Mouse (Mus musculus) stomach, embryonic 15.5 days (tissue): ENCODE results near the gene Stard3nl. TPM values are rescaled to one million over a fixed set of nuclear protein-coding genes. Genes with fewer than 3 reads are reported as not detected.

ENCODE experiments used
- ATAC-seq: fragments of 200-750 bp; cut with Nextera tagmentation; 2 replicates; pipeline ENCODE4 v1.8.0; 2017; ENCODE audit warnings: low read depth, moderate number of reproducible peaks, moderate TSS enrichment; ENCODE audit not compliant: insufficient read depth, low FRiP score
- H3K27ac ChIP-seq: fragments of 300-500 bp; sonication (generic); 2 replicates; pipeline ENCODE4 v1.5.1; 2015; ENCODE audit warnings: mild to moderate bottlenecking, inconsistent platforms
- H3K27me3 ChIP-seq: fragments of 300-500 bp; sonication (generic); replicated peaks from 2 replicates; pipeline ENCODE4 v1.6.1; 2015; ENCODE audit warnings: inconsistent platforms
- H3K36me3 ChIP-seq: fragments of 300-500 bp; sonication (generic); 2 replicates; pipeline ENCODE4 v1.6.1; 2015; ENCODE audit warnings: inconsistent platforms
- H3K4me1 ChIP-seq: fragments of 300-500 bp; sonication (generic); 2 replicates; pipeline ENCODE4 v1.6.1; 2015; ENCODE audit warnings: inconsistent platforms
- H3K4me2 ChIP-seq: fragments of 300-500 bp; sonication (generic); 2 replicates; pipeline ENCODE4 v1.6.1; 2015; ENCODE audit warnings: mild to moderate bottlenecking, inconsistent platforms
- H3K4me3 ChIP-seq: fragments of 300-500 bp; sonication (generic); replicated peaks from 2 replicates; pipeline ENCODE4 v1.5.1; 2015; ENCODE audit warnings: inconsistent platforms
- H3K9ac ChIP-seq: fragments of 300-500 bp; sonication (generic); 2 replicates; pipeline ENCODE4 v1.6.1; 2015; ENCODE audit warnings: inconsistent platforms
- H3K9me3 ChIP-seq: fragments of 300-500 bp; sonication (generic); 2 replicates; pipeline ENCODE4 v1.6.1; 2016; ENCODE audit warnings: inconsistent platforms
- WGBS: fragments of 180-500 bp; shearing (Covaris S2); methylation state at CpG from one replicate; pipeline ENCODE4 v1.1.7; 2015; 5-methylcytosine and 5-hydroxymethylcytosine counted together
- polyA plus RNA-seq: library from polyadenylated mRNA; unstranded; fragments of >200 nt; fragmentation: Nextera tagmentation; extraction: Ambion mirVana; gene quantifications from 2 replicates; pipeline ENCODE4 v1.2.1, GENCODE M21; 2015

Stard3nl gene
- polyA plus RNA-seq, 1 experiment from 2014 or later = 94.8 TPM

DNA sequence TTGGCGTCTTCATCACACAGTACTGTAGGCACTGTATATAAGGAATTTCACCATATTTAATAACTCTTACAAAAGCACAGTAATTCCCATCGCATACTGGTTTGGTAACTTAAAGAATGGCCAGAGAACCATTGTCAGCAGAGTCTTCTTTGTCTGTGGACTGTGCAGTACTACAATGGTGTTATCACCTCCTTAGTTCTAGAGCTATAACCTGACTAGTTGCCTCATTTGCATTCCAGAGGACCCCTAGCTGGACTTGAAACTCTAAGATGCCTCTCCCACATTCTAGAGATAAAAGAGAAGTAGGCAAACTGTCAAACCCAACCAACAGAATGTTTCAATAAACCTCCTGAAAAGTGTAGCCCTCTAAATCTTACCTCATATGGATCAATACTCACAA is 12.4 kb upstream of the Stard3nl start:
- Histone ChIP-seq H3K27me3 (no peaks in the 10 kb centered on the region), H3K4me3 (no peak overlapping the region), H3K4me2 (no peak overlapping the region), H3K4me1 (no peaks in the 10 kb centered on the region), H3K9me3 (no peaks in the 10 kb centered on the region), H3K9ac (no peak overlapping the region), H3K27ac (no peak overlapping the region), H3K36me3 (no peaks in the 10 kb centered on the region)
- no peak for ATAC-seq
- 86% methylated on average over 2 of the region's 2 CpGs for WGBS

DNA sequence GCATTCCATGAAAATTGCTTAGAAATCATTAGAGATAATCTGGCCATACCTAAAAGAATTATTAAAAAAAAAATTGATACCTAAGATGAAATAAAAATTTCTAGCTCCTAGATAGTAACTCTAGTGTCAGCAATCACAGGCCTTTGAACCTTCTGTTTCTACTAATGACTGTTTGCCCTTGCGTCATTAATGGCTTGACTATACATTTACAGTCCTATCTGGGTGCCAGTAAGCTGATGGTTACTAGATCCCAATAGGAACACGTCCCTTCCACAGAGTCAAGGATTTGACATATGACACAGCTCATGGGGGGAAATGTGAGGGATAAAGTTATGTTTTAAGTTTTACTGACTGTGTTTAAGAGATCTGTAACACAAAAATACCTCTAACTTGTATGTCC is 9.0 kb upstream of the Stard3nl start:
- no peak for ATAC-seq
- WGBS = 65% methylated on average over 2 of the region's 2 CpGs
- no peaks in the 10 kb centered on the region for H3K36me3 ChIP-seq

DNA sequence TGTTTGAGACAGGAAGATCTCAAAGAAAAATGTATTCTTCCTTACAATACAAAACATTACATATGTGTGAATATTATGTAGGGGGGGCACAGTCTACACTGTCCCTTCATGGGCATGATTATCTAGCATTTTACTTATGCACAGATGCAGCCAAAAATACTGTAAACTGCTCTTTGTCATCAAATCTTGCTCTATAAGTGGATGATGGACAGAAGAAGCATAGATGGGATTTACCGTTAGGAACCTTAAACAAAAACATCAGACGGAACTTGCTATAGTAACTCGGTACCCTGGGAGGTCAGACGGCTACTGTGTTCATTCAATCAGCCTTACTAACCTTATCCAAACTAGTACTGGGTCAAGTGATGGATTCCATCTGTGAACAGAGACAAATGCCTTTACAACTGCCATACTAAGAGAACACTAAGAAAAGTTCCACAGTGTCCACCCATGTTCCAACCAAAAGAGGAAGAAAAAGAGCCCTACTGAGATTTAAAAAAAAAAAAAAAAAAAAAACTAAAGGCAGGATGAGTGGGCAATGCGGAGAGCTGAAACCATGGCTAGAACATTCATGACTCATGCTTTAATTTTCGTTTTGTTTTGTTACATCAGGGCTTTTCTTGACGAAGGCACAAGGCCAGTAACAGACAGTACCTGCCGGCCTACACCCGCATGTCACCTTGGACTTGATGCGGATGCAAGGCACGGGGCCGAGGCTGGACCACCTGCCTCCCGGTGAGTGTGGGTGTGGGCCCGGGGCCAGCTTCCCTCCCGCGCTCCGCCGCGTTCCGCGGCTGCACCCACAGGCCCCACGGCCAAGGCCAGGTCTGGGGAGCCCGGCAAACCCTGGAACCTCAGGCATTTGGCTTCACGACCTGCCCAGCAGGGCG is 552 bp downstream of the Stard3nl start:
- ATAC-seq = peak; percentile 55; the same call in 1 of the 2 replicates
- H3K4me3 ChIP-seq = peak overlapping the region; percentile 65
- H3K27ac ChIP-seq = peak overlapping the region; percentile 82
- WGBS = under 1% methylated on average over 25 of the region's 25 CpGs
- no peaks in the 10 kb centered on the region for H3K27me3 ChIP-seq
- H3K36me3 ChIP-seq = no peaks in the 10 kb centered on the region
- peak overlapping the region; percentile 58 for H3K4me2 ChIP-seq
- peak overlapping the region; percentile 53 for H3K9ac ChIP-seq
- peaks cover 7% of the 10 kb centered on the region; the same call in 1 of the 2 replicates for H3K4me1 ChIP-seq
- H3K9me3 ChIP-seq = no peaks in the 10 kb centered on the region

More for the DNA sequence above, 9.0 kb upstream of the Stard3nl start:
- Histone ChIP-seq H3K4me2 (no peak overlapping the region), H3K9ac (no peak overlapping the region), H3K9me3 (no peaks in the 10 kb centered on the region), H3K27ac (no peak overlapping the region), H3K27me3 (no peaks in the 10 kb centered on the region), H3K4me1 (no peaks in the 10 kb centered on the region), H3K4me3 (no peak overlapping the region)

DNA sequence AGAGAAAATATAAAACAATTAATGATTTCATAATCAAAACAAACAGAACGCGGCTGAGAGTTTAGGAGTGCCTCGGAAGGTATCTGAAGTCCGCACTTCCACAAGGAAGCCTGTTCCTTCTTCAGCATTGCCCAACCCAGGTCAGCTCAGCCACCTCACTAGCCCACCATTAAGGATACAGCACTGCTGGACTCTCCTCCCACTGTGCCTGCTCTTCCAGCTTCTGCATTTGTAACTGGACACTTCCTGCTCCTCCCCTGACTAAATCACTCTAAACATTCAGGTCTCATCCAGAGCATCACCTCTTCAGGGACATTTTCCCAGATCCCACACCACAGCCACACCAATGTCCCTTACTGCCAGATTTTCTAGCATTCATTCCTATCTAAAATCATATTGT is 1.4 kb downstream of the Stard3nl start:
- 0 out of 2 replicates have a peak overlapping the region, but pooled peaks have one; percentile 8 for H3K27ac ChIP-seq
- no peak overlapping the region for H3K9ac ChIP-seq
- no peaks in the 10 kb centered on the region for H3K27me3 ChIP-seq
- no peaks in the 10 kb centered on the region for H3K36me3 ChIP-seq
- WGBS = 13% methylated on average over 4 of the region's 4 CpGs
- peak overlapping the region; percentile 24; the same call in 1 of the 2 replicates for H3K4me3 ChIP-seq
- peak overlapping the region; percentile 58 for H3K4me2 ChIP-seq
- H3K9me3 ChIP-seq = no peaks in the 10 kb centered on the region
- H3K4me1 ChIP-seq = peaks cover 7% of the 10 kb centered on the region; the same call in 1 of the 2 replicates
- ATAC-seq = no peak

DNA sequence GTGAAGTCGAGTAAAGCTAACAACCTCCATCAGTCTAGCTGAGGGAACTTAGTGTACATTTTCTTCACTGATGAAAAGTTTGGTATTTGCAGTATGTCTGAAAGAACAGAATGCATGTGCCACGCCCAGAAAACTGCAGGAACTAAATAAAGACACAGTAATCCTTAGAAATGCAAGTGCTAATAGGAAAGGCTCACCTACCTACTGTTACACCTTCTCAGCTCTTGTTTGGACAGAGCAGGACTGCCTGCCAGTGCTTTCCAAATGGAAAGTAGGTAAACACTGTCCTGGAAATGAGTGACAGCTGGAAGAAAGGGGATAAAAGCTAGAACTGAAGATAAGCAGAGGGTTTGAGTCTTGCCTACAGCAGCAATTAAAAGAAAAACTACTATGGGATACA is 1.9 kb downstream of the Stard3nl start:
- Histone ChIP-seq H3K9ac (no peak overlapping the region), H3K27me3 (no peaks in the 10 kb centered on the region), H3K4me2 (peak overlapping the region; percentile 58; the same call in 1 of the 2 replicates), H3K9me3 (no peaks in the 10 kb centered on the region), H3K36me3 (no peaks in the 10 kb centered on the region), H3K27ac (no peak overlapping the region), H3K4me1 (peaks cover 7% of the 10 kb centered on the region; the same call in 1 of the 2 replicates), H3K4me3 (no peak overlapping the region; the same call in 1 of the 2 replicates)
- peak; percentile 50; the same call in 1 of the 2 replicates for ATAC-seq
- WGBS = 66% methylated on average over 2 of the region's 2 CpGs

DNA sequence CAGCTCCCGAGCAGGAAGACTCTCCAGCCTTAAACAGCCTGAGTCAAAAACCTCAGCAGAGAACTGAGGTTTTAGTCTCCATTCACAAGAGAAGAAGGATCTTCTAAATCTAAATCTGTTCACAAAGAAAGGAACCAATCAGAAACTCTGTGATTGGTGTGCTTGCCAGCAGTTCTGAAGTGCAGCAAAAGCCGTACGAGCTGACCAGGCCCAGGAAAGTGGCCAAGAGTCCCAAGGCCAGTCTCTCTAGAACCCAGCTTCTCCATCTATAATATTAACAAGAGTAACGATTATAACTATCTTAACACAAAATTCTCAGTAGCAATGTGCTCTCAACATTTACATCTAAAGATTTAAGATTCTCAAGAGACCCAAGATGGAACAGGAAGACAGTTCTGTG is 4.0 kb downstream of the Stard3nl start:
- no peaks in the 10 kb centered on the region for H3K36me3 ChIP-seq
- 83% methylated on average over 4 of the region's 4 CpGs for WGBS
- H3K4me3 ChIP-seq = no peak overlapping the region
- no peak for ATAC-seq
- H3K9ac ChIP-seq = no peak overlapping the region
- H3K27me3 ChIP-seq = no peaks in the 10 kb centered on the region
- peaks cover 7% of the 10 kb centered on the region; the same call in 1 of the 2 replicates for H3K4me1 ChIP-seq
- H3K4me2 ChIP-seq = no peak overlapping the region
- H3K9me3 ChIP-seq = no peaks in the 10 kb centered on the region
- no peak overlapping the region for H3K27ac ChIP-seq

DNA sequence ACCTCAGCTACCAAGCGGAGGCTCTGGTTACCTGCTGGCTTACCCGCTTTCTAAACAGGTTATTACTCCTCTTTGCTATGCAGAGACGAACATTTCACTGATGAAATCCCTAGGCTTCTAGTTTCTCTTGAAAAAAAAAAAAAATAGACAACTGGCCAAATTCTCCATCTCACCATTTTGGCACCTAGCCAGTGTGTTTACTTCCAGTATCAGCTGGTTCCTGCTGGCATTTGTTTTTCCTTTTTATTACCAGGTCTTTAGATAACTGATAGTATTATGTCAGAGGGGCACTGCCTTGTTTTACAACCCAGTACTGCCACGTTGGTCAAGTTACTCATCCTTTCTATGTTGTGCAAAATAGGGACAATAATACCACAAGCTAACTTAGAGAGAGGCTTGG is 5.3 kb downstream of the Stard3nl start:
- 64% methylated on average over 4 of the region's 4 CpGs for WGBS
- Histone ChIP-seq H3K4me3 (no peak overlapping the region), H3K27ac (no peak overlapping the region), H3K27me3 (no peaks in the 10 kb centered on the region), H3K4me1 (peaks cover 7% of the 10 kb centered on the region; the same call in 1 of the 2 replicates), H3K9me3 (no peaks in the 10 kb centered on the region), H3K9ac (no peak overlapping the region), H3K36me3 (no peaks in the 10 kb centered on the region), H3K4me2 (no peak overlapping the region)
- no peak for ATAC-seq

DNA sequence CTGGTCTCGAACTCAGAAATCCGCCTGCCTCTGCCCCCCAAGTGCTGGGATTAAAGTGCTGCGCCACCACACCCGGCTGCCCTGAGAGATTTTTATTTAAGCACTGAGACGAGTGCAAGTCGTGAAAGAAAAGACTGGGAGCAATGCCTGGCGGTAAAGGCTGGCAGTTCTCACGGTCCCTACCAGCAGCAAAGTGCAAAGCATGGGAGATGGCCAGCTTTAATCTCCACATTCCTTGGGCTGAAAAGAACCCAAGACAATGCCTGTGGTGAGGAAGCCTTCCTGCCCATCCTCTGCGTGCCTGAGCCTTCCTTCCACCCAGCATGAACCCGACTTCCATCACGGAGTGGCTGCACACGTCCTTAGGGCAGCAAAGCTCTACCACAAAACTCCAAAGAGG is 5.7 kb downstream of the Stard3nl start:
- no peak overlapping the region for H3K27ac ChIP-seq
- no peak for ATAC-seq

DNA sequence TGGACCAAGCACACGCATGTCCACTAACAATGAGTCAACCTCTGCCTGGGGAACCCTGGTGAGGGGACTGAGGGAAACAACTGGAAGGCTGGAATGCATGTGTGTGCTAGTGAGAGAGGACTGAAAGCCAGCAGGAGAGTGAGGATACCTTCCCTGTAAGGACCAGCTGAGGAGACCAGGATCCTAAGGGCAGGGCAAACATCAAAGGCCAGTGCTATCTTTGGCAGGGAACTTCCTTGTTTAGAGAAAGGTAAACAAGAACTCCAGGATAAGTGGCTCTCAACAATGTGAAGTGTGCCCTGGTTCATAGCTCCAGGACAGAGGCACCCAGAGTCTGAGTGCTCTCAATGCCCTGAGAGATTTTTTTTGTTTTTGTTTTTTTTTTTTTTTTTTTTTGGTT is 6.2 kb downstream of the Stard3nl start:
- 58% methylated on average over 1 of the region's 1 CpGs for WGBS
- no peak for ATAC-seq
- Histone ChIP-seq H3K9ac (no peak overlapping the region), H3K4me2 (no peak overlapping the region), H3K36me3 (no peaks in the 10 kb centered on the region), H3K9me3 (no peaks in the 10 kb centered on the region), H3K27ac (no peak overlapping the region), H3K4me1 (0 out of 2 replicates have a peak, but pooled peaks cover 4% of the 10 kb centered on the region), H3K4me3 (no peak overlapping the region), H3K27me3 (no peaks in the 10 kb centered on the region)

More for the DNA sequence above, 5.7 kb downstream of the Stard3nl start:
- Histone ChIP-seq H3K27me3 (no peaks in the 10 kb centered on the region), H3K4me2 (no peak overlapping the region), H3K4me1 (peaks cover 6% of the 10 kb centered on the region; the same call in 1 of the 2 replicates), H3K36me3 (no peaks in the 10 kb centered on the region), H3K9ac (no peak overlapping the region), H3K4me3 (no peak overlapping the region), H3K9me3 (no peaks in the 10 kb centered on the region)
- WGBS = 58% methylated on average over 12 of the region's 12 CpGs

DNA sequence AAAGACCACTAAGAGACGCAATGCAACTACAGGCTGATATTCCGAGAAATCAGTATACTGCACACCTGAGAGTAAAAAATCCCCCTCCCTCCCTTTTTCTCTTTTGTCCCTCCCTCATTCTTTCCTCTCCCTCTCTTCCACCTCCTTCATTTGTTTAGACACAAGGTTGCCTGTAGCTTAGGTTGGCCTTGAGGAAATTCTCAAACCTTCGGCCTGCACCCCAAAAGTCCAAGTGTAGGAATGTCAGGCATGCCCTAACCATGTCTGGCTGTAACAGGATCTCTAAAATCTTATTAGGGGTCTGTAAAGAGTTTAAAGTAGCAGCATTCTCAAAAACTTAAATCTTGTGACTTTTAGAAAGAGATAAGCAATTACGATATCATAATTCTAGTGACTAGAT is 10.4 kb downstream of the Stard3nl start:
- H3K27ac ChIP-seq = no peak overlapping the region
- H3K4me2 ChIP-seq = no peak overlapping the region
- no peak for ATAC-seq
- WGBS = 93% methylated on average over 4 of the region's 4 CpGs
- no peaks in the 10 kb centered on the region for H3K27me3 ChIP-seq
- H3K9me3 ChIP-seq = no peaks in the 10 kb centered on the region
- no peak overlapping the region for H3K9ac ChIP-seq
- H3K4me1 ChIP-seq = no peaks in the 10 kb centered on the region
- no peak overlapping the region for H3K4me3 ChIP-seq
- no peaks in the 10 kb centered on the region for H3K36me3 ChIP-seq

DNA sequence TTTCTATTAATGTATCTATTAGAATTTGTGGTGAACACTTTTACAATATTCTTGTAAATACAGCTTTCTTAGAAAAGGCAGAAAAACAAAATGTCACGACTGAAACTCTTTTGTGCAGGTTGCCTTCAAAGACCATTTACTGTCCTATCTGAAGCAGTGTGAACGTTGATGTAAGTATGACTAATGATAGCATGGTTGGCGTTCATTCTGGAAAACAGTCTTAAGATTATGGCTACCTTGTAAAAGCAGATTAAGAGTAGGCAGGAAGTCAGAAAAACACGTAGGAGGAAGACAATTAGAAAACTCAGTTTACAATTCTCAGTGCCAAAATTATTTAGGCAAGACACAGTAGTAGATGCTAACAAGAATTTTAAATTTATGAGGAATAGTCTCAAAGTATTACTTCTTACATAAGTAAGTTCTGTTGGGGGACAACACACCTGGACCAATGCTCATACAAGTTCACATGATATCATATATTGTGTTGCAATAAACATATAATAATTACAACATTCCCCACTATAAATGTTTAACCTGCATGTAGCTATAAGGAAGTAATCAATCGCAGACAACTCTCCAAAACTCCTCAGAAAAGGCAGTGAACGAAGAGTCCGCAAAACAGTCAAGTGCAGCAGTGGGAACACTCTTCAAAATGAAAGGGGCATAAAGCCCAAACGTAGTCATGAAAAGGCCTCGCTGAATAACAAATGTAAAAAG is 14.3 kb downstream of the Stard3nl start:
- Histone ChIP-seq H3K9me3 (no peaks in the 10 kb centered on the region), H3K4me3 (no peak overlapping the region), H3K9ac (no peak overlapping the region), H3K36me3 (no peaks in the 10 kb centered on the region), H3K4me1 (no peaks in the 10 kb centered on the region), H3K27me3 (no peaks in the 10 kb centered on the region), H3K27ac (no peak overlapping the region), H3K4me2 (no peak overlapping the region)
- WGBS = 69% methylated on average over 9 of the region's 9 CpGs
- no peak for ATAC-seq

DNA sequence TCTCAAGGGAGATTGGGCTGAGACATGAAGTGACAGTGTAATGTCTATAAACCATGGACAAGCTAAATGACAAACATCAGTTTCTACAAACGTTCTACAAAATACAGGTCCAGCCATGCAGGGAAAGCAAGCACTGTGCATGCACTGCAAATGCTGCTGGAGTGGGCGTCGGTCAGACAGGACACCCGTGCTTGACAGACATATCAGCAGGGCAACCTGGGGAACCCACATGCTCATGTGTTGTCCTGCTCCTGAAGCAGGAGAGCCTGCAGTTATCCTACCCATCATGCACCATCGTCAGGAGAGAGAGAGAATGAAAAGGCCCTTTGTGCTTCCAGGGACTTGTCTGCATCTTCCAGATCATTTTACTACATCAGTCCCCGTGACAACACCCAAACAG is 16.3 kb downstream of the Stard3nl start:
- WGBS = 70% methylated on average over 6 of the region's 6 CpGs
- no peak overlapping the region for H3K4me2 ChIP-seq
- H3K36me3 ChIP-seq = no peaks in the 10 kb centered on the region
- no peak overlapping the region for H3K9ac ChIP-seq
- H3K27ac ChIP-seq = no peak overlapping the region
- no peaks in the 10 kb centered on the region for H3K9me3 ChIP-seq
- no peaks in the 10 kb centered on the region for H3K4me1 ChIP-seq
- H3K4me3 ChIP-seq = no peak overlapping the region
- no peaks in the 10 kb centered on the region for H3K27me3 ChIP-seq
- no peak for ATAC-seq
